Mouse (Mus musculus) cerebellum, adult 8-10 months (tissue): ENCODE measurements around the gene Gnpnat1.

Experiments used
- DNase-seq: peaks from one replicate; pipeline ENCODE4 v3.0.0; 2022

Gene Gnpnat1

DNA sequence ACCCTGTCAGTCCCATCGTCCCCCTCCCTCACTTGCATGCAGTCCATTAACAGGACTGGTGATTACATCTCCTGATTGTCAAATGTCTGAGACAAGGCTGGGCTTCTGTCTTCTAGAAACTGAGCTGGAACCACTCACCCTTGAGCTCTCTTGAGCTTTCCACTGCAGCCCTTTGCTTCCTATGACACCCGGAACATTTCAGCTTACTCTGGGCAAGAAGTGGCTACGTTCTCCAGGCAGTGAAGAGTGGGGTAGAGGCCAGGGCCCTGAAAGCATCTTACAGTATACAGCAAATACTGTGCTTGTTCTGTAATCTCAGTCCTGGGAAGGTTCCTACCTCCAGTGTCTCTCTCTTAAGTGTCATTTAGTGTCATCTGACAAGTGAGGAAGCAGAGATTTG is 15.5 kb downstream of the Gnpnat1 start:
- no peak for DNase-seq

DNA sequence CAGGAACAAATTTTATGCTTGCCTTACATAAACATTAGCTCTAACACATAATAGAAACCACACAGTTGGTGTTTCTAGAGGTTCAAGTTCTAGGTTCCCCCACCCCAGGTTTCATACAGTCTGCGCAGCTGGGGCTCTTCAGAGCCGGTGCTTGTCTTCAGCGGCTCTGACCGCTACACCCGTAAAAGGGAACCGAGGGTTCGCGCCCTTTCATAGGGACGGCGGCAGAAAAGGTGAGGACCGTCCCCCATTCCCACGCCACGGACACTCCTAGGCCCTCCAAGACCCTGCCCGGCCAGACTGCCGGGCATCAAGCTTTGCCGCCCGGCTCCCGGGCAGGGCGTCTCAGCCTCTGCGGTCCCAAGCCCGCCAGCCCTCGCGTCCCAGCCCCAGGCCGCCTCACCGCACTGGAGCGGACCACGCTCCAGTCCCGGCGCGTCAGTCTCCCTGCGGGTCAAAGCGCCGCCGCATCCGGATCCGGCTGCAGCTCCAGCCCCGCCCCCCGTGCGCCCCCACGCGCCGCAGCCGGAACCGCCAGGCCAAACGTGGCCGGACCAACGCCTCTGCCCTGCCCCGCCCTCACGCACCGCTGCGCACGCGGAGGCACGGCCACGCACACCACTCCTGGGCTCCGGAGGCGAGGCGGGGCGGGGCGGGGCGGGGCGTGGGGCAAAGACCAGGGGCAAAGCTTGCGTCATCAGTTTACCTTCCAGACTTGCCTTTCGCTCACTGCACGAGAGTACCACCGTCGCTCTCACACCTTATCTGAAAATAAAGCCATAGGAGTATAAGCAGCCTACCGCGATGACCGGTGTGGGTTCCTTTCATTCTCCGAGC is 16.1 kb downstream of the Gnpnat1 start:
- DNase-seq = peak; percentile 93

GRCm38 (mm10) chr14:45387480-45387879 is 17.2 kb downstream of the Gnpnat1 start:
- no peak for DNase-seq

- DNase-seq = no peak
Measured at GRCm38 (mm10) chr14:45385596-45385995, 19.1 kb downstream of the Gnpnat1 start.

DNA sequence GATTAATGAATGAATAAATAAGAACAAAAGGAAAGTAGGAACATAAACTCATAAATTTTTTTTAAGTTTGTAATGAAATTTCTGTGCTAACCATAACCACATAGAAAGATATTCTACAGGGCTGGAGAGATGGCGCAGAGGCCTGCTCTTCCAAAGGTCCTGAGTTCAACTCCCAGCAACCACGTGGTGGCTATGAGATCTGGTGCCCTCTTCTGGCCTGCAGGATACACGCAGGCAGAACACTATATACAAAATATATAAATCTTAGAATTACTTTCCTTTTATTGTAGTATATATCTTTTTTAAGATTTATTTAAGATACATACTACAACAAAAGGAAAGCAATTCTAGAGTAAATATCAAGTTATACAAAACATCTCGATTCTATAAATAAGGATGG is 21.8 kb downstream of the Gnpnat1 start:
- no peak for DNase-seq

- no peak for DNase-seq
Measured at GRCm38 (mm10) chr14:45380756-45381155, 24.0 kb downstream of the Gnpnat1 start.

DNA sequence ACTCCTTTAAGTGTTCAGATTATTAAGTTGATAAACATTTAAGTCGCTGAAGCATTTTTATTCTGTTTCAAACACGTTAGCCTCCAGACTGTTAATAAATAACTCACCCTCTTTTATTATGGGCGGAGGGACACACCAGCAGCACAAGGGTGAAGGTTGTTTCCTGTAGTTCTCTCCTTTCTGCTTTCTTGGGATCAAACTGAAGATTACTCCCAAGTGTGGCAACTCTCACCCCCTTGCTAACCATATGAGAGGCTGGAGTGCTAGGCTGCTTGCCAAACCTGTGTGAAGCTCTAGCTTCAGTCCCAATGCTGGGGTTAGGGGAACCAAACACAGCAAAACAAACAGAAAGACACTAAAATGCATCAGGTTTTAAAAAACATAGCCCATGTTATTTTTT is 25.9 kb downstream of the Gnpnat1 start:
- DNase-seq = no peak

- no peak for DNase-seq
Measured at GRCm38 (mm10) chr14:45365196-45365587, 39.5 kb downstream of the Gnpnat1 start.

GRCm38 (mm10) chr14:45364211-45365195 is 40.2 kb downstream of the Gnpnat1 start:
- DNase-seq = peak; percentile 55

DNA sequence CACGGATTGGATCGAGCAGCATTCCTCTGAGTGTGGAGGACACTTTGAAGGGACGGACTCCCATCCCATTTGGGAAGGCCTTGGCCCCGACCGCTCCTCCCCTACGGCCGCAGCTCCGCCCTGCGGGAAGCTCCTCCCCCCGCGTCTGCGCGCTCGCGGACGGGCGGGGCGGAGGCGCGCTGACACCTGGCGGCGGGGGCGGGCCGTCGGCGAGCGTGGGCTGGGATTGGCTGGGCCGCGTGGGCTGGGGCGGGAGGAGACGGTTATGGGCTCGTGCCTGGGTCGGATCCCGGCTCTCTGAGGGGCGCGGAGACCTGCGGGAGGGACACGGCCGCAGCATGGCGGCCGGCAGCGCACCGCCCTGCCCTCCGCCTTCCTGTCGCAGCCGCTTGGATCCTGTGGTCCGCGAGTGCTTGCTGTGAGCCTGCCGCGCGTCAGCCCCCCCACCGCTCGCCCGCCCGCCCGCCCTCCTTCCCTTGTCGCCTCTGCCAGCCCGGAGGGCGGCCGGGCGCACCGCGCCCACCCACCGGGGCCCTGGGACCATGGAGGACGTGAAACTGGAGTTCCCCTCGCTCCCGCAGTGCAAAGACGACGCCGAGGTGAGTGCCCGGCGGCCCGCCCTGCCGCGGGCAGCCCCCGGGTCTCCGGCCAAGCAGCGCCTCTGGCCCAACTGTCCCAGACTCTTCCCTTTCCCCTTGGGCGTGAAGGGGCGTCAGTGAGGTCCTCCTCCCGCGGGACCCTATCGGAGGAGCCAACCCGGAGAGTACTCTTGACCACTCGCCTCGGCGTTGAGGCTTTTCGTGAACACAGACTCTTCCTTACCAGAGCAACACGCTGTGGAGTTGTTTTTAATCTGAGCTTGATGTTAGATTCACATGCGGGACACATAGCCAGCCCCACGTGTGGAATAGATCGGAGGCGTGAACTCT is 53.5 kb downstream of the Gnpnat1 start, which contains the start of gene Styx:
Gene Styx (plus strand): TSS at position 163 of the 929 bp plus-strand sequence.
- DNase-seq = peak; percentile 94

GRCm38 (mm10) chr14:45329589-45330181 is 75.0 kb downstream of the Gnpnat1 start, which contains the start of gene Psmc6:
Gene Psmc6 (plus strand): TSS chr14:45329788.
- peak; percentile 88 for DNase-seq

DNA sequence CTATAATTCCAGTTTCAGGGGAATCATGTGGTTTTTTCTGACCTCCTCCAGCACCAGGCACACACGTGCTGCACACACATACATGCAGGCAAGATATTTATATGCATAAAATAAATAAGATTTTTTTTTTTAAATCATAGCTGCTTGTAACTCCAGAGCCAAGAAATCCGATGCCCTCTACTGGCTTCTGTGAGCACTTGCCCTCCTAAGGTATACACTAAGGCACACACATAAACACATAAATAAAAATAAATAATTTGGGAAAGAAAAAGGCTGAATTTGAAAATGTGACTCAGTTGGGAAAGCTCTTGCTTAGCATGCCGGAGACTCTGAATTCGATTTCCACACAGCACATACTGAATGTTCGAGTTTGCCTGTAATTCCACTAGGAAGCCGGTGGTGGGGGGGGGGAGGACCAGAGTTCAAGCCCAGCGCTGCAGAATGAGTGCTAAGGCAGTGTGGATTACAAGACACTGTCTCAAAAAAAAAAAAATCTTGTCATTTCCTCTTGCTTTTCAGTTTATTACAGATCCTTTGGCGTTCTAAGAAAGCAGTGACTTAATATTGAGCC is 75.6 kb downstream of the Gnpnat1 start:
- no peak for DNase-seq

DNA sequence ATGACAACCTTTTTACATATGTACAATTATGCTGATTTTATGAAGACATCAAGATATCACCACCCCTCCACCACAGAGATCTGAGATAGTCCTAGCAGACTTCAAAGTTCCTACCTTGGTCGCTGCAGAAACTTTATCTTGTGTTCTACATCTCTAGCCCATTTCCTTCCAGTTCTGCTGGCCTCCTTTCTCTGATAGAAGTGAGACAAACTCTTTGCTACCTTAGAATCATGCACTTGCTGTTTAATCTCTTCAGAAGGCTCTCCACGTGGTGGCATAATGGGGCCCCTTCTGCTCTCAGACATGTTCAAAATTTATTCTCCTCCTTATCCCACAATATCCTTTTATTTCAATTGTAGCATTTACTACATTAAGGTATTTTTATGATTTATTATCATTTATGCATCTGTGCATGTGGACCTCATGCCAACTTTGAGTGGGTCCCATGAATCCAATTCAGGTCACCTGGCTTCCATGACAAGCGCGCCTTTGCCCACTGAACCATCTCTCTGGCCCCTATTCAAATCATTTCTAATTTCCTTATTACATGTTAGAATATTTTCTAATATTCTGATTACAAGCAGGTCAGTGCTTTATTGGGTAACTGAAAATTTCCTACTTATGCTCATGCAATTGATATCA is 76.5 kb downstream of the Gnpnat1 start:
- DNase-seq = no peak
